Mouse (Mus musculus) NIH3T3 (cell line): ENCODE measurements around the gene Plxnc1.

ENCODE experiments used
- DNase-seq: peaks from one replicate; pipeline ENCODE4 v3.0.0-alpha.2; 2012; ENCODE audit warnings: low read depth

Plxnc1 gene

DNA sequence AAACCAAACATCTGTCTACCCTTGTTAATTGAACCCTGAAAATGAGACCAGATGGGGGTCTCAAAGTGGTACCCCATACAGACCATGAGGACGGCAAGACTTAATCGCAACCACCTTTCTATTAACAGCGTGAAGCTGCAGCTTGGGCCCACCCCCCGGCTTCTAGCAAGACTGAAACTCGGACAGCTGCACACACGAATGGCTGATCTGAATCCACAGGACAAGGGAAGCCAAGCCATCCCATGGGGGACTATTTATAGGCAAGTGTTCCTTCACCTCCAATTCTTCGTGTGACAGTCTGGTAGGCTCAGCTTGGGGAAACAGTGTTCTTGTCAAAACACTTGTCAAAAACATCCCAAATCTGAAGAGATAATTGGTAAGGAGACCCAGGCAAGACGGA is 24.1 kb downstream of the Plxnc1 start:
- no peak for DNase-seq

DNA sequence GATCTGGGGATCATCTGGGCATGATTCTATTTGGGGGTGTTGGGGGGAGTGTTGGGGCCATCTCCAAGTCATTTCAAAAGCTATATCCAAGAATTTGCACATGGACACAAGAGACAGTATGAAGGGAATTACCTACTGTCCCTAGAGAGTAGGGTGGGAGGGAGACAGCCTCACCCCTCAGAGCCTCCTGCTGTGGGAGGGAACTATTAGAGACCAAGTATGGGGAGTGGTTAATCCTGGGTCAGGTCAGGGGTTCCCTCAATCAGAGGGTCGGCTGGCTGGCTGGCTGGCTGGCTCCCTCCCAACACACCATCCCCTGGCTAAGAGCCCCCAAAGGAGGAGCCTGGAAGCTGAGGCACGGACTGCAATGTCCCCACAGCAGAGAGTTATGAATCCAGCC is 24.7 kb downstream of the Plxnc1 start:
- no peak for DNase-seq

DNA sequence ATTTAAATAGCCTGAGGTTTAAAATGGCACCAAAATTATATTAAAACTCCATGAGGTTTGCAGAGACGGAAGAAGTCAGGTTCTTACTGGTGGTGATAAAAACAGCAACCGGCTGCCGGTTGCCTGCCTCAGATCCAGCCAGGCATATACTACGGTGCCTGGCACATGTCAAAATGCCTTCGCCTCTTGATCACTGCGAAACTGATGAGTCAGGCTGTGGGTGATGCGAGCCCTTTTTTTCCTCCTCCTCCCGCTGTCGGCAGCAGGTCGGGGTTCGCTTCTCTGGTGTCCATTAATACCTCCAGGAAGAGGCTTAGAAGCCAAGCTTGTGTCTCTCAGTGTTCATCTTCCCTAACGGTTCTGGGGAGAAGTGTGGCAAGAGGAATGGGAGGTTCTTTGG is 25.1 kb downstream of the Plxnc1 start:
- DNase-seq, result peak; percentile 28

DNA sequence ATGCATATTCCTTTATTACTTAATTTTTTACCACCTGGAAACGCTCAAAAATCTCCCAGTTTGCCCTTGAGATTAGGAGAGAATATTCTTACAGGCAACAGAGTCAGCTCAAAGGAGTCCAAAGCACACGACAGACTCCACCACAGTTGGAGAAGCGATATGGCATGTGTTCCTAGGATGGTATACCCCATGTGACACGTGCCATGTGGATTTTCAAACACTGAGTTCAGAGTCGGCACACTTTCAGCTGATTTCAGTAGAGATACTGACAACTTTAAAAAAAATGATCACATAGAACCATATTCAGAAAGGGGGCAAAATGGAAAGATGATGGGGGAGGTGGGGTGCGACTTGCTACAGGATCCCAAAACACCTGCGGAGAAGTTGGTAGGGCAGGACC is 26.0 kb downstream of the Plxnc1 start:
- no peak for DNase-seq

DNA sequence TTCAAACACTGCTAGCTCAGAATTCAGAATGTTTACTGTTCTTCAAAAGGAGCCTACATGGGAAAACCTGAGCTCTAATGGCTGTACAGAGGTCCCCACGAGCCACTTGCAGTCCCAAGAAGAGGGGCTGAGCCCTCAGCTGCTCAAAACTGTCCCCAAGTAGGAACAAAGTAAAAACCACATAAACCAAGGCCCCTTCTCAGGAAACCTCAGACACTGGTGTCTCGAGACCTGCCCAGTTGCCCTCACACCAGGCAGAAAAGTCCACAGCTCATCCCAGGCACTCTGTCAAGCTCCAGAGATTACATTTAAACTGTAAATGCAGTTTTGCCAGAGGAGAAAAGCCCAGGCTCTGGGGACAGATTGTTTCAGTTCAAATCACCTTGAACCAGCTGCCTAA is 26.6 kb downstream of the Plxnc1 start:
- no peak for DNase-seq

DNA sequence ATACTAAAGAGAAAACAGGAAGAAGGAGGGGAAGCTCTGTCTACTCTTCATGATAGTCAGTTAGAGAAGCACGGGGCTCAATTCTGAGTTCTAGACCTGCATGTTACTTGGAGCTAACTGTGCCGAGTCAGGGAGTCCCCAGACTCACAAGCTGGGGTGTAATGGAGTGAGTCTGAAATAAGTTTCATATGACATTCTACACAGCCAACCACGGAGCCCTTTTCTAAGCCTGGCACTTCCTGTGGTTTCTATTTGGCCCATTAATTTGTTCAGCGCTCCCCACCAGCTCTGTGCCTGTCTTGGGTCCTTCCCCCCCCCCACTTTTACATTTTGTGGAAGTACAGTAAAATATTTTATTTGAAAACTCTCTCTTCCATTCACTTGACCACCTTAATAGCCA is 27.3 kb downstream of the Plxnc1 start:
- no peak for DNase-seq

DNA sequence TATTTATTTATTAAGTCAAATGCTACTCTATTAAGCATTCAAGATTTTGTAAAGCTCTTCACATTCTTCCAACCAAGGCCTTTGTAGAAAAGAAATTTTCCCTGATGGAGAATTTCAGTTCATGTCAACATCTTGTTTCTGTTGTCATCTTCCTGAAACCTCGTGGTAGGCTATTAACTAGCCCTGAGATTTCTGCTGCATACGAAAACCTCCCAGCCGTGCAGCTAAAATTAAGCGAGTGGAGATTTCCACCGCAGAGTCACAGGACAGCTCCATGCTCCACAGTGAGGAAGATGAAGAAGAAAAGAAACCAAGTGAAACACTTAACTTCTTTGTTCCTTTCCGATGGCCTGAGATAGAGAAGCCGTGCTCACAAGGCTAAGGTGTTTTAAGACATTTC is 28.0 kb downstream of the Plxnc1 start:
- DNase-seq, result no peak

DNA sequence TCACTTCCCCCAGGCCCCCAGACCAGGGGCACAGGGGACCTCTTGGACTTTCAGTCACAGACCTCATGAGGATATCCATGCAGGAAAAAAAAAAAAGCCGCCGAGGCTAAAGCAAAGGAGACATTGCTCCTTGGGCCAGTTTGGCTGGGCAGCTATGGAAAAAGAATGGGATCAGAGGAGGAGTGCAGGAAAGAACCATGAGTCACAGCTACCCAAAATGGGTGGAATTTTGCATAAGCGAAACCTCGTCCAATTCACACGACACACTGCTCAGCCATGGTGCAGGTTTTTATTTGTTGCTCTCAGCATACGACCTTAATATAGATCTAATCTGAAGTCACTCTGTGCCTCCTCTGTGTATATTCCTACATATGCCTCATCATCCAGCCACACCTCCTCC is 28.9 kb downstream of the Plxnc1 start:
- DNase-seq, result no peak

DNA sequence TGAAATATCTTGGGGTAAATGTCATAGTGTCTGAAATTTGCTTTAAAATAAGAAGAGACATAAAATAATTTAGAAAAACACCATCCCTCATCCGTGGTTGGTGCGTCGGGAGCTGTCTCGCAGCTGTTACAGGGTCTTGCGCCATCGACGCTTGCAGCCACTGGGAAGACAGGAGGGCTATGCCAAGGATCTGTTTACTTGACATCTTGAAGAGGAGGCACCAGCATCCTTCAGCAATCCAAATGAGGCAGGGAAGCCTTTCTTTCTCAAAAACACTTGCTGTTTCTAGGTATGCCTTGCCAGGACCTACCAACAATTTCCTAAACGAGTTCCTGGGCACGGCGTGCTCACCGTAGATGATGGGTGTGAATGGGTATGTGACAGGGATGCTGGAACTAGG is 30.6 kb downstream of the Plxnc1 start:
- no peak for DNase-seq

DNA sequence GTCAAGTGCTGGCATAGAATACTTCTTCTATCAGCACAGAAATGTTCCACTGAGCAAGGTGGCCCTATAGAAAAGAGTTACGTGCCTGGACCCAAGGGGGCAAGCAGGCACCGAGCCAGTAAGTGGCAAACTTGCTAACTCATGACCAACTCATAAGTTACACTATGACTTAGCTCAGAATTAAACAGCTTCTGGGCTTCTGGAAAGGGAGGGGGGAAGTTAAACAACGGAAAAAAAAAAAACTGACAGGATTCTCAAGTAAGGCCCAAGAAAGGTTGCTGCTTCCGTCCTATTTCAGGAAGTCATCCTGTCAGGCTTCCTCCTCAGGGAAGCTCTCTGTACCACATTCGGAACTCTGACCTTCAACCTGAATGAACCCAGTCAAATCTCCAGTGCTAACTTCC is 31.3 kb downstream of the Plxnc1 start:
- no peak for DNase-seq

DNA sequence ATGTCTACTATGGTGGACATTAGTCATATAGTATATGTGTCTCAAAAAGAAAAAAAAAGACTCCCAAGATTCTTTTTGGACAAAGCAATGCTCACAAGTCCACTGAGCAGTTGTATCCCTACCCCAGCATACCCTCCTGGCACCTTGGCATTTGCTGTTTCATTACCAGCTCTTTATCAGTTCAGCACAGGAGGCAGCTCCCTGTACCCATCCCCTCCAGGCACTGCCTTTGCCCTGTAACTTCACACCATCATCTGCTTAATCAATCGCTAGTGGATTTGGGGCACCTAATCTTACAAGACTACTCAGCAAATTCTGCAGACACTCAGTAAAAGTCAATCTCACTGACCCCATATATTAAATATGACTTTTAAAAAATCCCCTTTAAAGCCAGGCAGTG is 32.1 kb downstream of the Plxnc1 start:
- no peak for DNase-seq

DNA sequence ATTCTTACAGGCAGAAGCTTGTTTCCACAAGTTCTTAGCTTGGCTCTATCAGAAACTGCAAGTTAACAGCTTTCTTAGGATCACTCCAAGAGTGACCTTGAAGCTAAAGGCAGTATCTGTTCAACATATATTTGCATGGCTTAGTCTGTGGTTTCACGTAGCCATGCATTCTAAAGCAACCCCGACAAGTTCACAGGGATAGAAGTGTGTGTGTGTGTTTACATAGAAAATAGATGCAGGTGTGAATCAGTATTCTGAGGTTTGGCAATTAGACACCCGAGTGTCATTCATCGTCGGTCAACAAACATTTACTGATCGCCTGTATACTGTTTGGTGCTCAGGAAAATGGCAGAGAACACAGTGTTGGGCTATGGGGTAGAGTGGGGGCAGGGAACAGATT is 33.5 kb downstream of the Plxnc1 start:
- DNase-seq, result no peak

DNA sequence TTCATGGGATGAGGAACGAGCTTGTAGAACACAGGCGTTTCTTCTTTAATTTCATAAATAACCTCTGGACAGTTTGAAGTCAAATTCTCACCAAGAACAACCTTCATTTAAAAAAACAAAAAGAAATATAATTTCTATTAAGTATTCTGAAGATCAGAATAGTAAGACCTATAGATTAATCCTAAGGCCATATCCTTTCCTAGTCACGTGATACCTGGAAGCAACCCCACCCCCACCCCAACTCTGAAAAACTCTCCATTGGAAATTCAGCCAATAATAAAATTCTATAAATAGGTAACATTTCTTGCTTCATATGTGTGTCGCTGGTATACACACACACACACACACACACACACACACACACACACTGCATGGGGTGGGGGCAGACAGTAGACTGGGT is 34.1 kb downstream of the Plxnc1 start:
- no peak for DNase-seq

DNA sequence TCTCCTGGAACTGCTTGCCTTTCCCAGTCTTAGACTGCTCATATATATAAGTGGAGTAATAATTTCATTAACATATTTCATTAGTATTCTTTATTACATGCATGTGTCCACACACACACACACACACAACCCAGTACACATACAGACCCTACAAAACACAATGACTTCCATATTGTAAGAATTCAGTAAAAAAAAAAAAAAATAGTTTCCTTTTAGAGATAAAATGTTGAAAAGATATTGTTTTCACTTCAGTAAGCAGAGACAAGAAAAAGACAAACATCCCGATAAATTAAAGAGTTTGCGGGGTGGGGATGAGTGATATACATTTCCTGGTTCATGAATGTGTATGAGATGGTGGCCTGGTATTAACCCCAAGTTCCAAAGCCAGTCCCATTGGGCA is 34.8 kb downstream of the Plxnc1 start:
- no peak for DNase-seq

DNA sequence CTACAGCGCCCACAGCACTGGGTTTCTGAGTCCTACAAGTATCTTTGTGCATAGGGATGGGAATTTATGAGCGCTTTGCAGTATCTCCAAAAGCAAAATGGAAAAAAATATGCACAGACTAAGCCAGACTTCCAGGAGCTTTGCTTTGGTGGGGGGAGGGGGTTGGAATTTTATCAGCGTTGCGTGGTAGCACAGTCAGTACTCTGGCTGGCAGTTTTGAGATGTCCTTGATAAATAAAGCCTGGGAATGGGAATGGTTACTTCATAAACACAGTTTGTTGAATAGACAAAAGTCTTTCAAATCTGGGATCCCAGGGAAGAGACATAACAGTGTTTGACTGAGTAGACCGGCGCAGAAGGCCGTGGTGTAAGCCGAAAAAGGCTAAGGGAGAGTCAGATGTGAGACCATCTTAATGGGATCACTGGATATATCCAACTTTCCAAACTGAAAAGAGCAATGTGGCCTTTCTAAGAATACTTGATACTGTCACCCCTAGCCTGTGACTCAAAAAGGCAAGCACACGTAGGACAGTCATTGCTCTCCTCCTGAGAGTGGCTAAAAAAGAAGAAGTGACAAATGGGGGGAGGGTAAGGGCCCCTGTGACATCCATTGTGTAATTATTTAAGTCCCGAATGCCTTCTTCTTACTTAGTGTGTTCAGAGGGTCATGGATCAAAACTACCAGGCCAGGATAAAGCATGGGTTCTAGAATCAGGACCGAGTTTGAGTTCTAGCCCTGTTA is 35.5 kb downstream of the Plxnc1 start:
- no peak for DNase-seq

DNA sequence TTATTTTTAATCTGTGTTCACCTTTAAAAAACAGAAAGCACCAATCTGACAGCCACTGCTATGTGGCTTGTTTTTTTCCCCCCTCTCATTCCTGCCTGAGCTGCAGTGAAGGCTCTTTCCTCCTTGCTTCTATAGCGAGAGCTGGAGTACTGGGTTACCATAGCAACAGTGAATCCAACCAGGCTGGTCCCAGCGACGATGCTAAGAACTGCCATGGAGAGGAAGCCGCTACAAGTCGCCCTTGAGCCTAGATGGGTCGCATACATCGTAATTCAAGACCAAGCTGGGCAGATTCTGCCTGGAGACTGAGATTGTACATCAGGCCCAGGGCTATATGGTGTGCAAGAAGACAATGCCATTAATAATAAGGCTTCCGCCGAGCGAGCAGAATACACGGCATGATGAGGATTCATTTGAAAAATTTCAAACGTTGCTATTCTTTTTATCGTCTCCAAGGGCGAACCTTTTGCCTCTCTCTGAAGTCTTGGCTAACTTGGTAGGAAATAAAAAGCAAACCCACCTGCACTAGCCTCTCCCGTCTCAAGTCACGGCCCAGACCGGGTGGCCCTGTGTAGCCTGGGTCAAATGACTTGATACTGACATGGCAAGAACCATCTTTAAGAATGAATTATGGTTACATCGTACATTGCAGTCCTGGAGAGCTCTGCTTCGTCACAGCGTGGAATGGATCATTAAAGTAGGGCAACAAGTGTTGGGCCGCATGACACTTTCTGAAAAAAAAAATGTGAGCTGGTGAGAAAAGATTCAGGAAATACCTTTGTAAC is 38.8 kb downstream of the Plxnc1 start:
- DNase-seq, result no peak

DNA sequence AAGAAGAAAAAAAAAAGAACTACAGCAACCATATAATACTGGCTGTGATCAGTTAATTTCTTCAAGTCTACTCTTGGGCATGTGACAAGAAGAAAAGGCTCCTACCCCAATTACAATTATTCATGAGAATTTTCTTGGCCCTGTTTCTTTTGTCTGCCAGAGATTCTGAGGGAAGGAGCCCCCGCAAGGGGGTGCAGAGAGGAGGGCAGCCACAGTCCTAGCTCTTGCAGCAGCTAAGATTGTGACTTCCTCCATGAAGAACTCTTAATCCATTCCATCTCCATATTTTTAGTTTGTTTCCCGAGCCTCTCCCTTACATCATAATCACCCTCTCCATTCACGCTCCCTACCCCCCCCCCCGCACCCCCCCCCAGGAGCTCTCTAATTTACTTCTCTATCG is 39.4 kb downstream of the Plxnc1 start:
- no peak for DNase-seq

DNA sequence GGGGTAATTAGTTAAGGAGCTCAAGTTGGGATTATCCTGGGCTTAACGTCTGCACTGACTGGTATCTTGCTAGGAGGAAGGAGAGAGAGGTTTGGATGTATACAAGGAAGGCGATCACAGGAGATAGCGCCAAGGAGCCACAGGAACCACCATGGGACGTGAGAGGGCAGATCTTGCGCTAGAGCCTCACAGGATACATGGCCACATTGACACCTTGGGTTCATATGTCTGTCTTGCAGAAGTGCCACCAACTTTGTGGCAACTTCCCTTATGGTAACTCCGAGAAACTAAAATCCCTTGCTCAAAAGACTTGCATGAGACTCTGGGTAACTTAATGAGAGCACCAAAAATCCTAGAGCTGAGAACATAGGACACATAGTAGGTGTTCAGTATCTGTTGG is 47.7 kb downstream of the Plxnc1 start:
- DNase-seq, result no peak

DNA sequence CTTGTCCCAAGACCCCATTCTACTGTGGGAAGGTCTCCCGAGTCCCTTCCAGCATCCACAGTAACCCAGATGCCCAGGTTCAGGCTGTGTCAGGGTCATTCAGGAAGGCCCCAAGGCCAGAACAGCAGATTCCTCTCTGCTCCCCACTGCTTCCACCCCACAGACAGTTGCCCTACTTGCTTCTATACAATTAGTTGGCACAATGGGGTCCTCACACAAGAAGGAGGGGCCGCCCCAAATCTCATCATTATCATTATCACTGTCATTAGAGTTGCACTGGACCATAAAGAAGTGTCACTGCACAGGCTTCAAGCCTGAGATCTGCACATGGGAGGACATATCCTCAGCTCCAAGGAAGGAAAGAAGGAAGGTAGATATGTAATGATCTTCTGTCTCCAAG is 48.3 kb downstream of the Plxnc1 start:
- DNase-seq, result no peak

DNA sequence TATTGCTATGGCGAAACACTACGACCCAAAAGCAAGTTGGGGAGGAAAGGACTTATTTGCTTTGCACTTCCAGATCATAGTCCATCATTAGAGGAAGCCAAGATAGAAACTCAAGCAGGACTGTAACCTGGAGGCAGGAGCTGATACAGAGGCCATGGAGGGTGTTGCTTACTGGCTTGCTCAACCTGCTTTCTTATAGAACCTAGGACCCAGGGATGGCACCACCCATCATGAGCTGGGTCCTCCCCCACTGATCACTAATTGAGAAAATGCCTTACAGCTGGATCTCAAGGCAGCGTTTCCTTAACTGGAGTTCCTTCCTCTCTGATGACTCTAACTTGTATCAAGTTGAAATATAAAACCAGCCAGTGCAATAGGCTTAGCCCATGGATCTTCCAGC is 48.8 kb downstream of the Plxnc1 start:
- DNase-seq, result no peak

DNA sequence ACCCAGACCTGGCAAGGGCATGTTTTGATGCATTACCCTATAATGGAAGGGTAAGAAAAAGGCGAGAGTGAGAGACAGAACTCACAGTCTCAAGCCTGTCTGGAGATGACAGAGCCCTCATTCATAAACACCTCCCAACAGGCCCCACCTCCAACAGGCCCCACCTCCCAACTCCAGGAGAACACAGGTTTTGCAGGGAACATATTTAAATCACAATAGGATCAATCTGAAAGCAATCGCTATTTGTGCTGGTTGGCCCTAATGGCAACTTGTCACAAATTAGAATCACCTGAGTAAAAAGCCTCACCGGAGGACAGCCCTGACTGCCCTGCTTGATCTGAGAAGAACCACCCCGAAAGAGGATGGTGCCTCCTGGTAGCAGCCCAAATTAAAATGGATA is 54.9 kb downstream of the Plxnc1 start:
- DNase-seq, result no peak

DNA sequence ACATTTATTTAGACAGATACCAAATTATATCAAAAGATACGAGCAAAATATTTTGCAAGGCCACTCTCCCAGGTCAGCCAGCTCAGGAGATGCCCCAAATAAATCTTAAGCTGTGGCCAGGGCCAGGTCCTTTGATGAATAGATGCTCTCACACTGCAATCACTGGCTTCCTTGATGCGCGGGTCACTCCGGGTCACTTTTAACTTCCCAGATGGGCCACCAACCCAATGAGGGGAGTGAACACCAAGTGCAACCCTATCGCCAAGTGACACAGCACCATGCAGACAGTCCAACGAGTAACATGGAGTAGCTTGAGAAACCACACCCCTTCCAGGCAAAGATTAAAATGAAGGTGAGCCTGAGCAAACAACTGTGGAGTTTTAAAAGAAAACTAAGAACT is 61.4 kb downstream of the Plxnc1 start:
- DNase-seq, result no peak

DNA sequence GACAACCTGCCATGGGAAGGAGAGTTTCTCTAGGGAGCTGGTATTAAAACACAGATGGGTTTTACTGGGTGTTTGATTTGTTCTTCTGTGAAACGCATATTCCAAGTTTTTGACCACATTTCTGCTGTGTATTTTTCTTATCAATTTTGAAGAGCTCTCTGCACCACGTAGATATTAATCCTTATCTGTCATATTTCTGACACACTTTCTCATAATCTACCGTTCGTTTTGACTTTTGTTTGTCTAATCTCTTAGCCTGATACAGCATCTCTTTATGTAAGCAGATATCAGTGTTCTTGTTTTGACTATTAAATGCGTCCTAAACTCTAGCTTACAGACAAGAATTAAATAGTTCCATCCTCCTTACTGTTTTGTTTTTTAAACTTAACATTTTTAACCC is 73.1 kb downstream of the Plxnc1 start:
- DNase-seq, result no peak

DNA sequence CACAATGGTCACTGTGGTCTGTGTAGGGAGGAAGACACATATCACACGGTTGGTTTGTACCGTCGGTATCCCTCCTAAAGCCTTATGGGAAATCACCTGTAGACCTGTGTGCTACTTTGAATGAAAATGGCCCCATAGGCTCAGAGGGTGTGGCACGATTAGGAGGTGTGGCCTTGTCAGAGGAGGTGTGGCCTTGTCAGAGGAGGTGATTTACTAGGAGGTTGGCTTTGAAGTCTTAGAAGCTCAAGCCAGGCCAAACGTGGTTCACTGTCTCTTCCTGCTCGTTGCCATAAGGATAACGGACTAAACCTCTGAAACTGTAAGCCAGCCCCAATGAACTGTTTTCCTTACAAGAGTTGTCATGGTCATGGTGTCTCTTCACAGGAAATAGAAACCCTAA is 73.5 kb downstream of the Plxnc1 start:
- DNase-seq, result no peak
